Mouse (Mus musculus) ovary, postnatal 10 days (tissue): ENCODE data around the gene Spata3.
A peak's percentile ranks its signal among the peaks of the same experiment; 100 is the strongest.
"Not testable (repeated sequence)": the region's sequence is repeated elsewhere in the genome, so short reads cannot be mapped to it uniquely, and the experiment has no call there.

Experiments
- DNase-seq: peaks from one replicate; pipeline ENCODE4 v3.0.0; 2022; ENCODE audit warnings: low spot score

Gene Spata3

DNA sequence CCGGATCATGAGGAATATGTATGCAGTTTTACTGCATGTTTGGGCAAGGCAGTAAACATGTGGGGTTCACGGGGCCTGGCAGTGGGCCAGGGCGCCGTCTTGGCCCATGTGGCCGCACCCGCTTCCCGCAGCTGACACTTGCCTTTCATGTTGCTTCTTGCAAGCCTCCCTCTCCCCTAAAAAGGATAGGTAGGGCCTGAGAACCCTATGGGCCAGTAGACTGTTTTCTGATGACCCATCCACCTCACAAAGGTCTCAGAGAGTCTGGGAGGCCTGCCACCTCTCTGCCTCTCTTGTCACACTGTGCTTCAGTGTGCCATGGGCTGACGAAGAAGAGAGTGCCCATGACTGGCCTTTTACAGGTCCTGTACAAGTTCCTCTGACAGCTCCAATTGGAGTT, at the start of gene Spata3:
Gene Spata3 (plus strand): TSS at position 301 of the 400 bp plus-strand sequence.
- no peak for DNase-seq

DNA sequence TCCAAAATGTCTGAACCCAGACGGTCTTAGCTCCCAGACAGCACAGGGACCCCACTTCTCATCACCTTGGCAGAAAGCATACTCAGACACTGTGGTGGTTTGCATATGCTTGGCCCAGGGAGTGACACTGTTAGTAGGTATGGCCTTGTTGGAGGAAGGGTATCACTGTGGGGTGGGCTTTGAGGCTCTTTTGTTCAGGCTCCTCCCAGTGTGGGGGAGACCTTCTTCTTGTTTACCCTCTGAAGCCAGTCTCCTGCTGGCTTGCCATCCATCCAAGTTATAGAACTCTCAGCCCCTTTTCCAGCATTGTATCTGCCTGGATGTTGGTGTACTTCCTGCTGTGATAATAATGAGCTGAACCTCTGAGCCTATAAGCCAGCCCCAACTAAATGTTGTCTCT, 47.5 kb upstream of the Spata3 start:
- no peak for DNase-seq

DNA sequence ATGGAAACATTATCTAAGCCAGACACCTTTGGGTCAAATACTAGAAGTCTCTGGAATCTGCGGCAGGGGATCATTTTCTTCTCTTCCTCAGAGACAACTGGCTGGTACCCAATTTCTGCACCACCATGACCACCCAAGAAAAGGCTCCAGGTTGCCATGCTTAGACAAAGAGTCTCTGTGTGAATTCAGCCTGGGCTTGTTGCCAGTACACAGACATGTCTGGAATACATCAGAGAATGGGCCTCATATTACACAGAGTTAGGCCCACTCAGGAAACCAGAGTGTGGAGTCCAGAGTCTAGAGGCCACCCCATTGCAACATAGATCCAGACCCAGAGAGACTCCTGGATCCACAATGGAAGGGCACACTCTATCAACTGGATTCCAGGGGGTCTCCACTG, 47.1 kb upstream of the Spata3 start:
- no peak for DNase-seq

DNA sequence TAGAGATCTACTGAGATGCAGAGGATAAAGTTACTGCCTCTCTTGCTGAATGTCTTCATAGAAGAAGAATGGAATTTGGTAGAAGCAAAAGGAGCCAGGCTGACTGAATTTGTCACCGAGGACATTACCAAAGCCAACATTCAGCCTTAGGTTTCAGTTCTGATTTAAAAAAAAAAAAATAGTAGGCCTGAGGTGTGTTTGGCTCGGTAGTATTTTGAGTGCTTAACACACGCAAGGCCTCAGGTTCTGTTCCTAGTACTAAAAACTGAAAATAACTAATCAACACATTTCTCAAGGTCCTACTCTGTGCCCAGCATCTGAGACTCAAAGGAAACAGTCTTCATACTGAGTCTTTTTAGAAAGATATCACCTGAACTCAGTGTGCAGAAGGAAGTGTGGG, 45.5 kb upstream of the Spata3 start:
- no peak for DNase-seq

DNA sequence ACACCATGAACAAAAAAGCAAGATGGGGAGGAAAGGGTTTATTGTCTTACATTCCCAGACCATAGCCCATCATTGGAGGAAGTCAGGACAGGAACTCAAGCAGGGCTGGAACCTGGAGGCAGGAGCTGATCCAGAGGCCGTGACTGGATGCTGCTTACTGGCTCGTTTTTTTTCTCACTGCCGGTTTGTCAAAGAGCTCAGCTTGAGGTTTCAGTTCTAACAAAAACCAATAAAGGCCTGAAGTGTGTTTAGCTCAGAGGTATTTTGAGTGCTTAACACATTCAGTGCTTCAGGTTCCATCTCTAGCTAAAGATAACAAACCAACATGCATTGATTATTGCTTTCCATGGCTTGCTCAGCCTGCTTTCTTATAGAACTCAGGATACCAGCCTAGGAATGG, 44.3 kb upstream of the Spata3 start:
- DNase-seq, result no peak

DNA sequence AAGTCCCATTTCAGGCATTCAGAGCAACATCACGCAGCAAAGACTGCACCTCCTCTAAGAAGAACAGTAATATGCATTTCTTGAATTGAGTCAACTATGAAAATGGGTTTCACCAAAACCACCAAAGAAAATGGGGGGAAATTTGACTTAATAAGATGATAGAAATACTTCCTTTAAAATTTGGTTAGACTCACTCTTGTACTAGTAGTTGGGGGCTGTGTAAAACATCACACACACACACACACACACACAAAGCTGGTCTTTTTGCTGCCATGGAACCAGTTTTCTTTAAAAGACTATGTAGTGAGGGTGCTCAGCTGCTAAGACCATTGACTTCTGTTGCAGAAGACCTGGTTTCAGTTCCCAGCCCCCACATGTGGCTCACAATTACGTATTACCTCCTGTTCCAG, 43.1 kb upstream of the Spata3 start:
- no peak for DNase-seq

DNA sequence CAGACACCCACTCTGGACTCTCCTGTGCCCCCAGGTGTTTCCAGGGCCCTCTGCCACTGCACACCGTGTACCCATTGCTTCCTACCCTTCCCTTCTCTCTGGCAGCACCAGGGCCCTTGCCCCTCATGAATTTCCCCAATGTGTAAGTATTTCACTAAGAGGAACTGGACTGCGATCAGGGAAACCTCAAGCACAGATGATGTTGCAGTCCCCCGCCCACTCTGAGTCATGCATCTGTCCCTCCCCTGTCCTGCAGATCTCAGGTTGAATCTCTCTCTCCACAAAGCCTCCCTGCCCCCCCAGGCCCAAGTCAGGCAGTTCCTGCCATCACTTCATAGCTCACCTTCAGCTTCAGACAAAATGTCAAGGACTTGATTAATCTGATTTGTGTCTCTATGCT, 38.9 kb upstream of the Spata3 start:
- DNase-seq, result no peak

DNA sequence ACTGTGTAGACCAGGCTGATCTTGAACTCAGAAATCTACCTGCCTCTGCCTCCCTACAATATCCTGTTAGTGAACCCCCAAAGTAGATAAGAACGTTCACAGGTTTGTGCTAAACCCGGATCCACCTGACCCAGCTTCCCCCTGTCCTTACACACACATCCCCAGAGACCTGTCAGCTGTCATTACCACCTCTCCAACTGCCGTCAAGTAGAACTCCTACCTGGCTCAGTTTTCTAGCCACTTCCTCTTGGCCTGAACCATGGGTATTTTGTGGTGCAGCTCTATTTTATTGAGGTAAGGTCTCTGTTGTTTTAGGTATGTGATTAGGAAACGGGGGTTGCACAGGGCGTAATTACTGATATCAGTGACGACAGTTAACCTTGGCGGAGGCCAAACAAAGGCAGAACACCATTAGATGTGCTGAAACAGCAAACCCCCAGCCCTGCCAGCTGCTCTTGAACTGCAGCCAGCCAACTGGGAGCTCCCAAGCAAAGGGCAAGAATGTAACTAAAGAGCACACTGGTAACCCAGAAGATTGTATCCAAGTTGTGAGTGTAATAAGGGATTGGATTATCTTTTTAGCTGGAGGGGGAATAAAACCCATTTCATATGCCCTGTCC, 34.8 kb upstream of the Spata3 start:
- DNase-seq, result no peak

DNA sequence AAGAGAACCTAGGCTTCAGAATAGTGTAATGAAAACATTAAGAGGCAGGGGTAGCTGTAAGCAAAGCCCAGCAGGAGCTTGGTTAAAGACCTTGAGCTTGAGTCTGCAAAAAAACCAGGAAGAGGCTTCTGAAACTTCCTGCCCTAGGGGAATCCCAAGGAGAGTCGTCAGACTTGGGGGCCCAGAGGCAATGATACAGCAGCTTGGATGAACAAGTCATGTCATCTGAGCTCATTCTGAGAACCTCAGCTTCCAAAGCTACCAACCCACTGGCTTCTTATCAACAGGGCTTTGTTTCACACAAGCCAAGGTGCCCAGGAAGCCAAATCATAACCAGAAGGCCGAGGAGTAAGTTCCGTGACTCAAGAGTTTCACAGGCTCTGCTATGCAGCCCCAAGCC, 30.8 kb upstream of the Spata3 start:
- no peak for DNase-seq

DNA sequence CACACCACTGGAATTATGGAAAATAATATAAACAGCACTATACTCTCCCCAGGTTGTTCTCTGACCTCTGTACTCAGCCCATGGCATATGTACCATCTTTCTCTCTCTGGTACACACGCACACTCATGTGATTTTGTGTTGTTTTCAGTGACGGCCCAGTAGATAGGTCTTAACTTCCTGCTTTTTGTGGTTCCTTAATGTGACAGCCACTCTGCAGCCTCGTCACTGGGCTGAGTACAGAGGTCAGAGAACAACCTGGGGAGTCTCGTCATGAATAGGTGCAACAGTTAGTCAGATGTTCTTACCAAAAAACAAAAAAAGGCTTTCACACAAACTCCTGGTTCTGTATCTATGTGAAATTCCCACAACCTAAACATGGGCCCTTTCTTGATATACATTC, 28.3 kb upstream of the Spata3 start:
- no peak for DNase-seq

DNA sequence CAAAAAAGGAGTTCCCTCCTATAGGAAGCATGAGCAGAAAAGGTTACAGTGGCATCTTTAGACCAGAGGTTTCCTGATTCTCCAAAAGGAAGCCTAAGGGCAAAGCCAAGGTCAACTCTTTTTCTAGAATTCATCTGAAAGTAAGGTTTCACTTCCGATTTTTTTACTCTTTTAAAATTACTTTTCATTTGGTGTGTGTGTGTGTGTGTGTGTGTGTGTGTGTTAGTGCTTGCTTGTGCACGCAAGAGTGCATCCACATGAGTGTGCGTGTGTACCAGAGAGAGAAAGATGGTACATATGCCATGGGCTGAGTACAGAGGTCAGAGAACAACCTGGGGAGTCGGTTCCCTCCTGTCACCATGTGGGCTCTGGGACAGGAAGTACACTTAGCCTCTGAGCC, 27.7 kb upstream of the Spata3 start:
- not testable (repeated sequence) for DNase-seq

DNA sequence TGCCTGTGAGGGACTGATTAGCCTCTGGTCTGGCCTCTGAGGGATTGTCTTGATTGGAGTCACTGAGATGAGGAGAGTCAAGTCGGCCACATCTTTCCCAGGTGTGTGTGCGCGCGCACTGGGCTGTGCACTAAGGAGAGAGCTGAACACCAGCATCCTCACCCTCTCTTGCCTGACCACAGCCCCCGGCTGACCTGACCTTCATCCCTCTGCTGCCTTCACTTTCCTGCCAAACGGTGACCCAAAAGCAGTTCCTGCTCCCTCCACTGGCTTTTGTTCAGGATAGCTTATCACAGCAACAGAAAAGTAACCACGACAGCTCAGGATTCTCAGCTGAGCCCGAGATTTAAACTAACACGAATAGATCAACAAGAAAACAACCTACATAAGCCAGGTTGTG, 24.4 kb upstream of the Spata3 start:
- no peak for DNase-seq

DNA sequence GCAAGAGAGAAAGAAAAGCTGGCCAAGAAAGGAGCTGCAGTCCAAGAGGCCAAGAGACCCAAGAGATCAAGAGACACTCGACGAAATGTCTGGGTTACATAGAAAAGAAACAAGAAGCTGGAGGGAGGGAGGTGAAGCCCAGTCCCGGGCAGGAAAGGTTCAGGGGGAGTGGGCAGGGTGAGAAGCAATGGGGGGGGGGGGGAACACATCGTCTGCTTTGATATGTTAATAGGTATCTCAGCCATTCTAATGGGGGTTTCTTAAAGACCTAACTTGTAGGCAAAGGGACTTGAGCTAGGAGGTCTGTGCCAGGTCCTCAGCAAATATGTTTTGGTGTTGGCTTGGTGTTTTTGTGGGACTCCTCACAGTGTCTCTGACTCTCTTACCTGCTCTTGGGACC, 23.1 kb upstream of the Spata3 start:
- DNase-seq, result no peak

DNA sequence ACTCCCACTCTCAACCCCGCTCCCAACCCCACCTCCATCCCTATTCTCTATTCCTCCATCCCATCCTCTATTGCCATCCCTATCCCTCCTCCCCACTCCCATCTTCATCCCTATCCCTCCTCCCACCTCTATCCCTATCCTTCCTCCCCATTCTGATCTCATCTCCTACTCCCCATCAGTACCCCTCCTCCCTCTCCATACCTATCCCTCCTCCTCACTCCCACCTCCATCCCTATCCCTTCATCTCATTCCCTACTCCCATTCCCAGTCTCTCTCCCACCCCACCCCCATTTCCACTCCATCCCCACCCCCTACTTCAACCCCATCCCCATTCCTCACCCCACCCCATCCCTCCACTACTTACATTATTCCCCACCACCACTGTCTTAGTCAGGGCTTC, 19.4 kb upstream of the Spata3 start:
- DNase-seq, result no peak

DNA sequence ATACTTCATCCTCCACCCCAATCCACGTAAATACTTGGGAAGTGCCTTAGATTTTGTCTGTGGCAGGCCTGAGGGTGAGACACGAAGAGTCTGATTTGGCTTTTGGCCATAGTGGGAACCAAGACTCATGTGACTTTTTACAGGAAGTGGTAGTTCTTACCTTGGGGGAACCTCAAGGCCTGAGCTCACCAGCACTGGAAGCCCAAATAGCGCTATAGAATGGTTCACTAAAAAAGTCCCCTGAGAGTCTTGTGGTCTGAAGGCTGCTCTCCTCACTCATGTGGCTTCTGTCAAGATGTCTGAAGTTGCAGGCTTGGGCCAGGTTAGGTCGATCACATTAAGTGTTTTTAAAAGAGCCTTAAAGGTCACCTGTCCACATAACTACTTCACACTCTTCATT, 18.6 kb upstream of the Spata3 start:
- DNase-seq, result no peak

DNA sequence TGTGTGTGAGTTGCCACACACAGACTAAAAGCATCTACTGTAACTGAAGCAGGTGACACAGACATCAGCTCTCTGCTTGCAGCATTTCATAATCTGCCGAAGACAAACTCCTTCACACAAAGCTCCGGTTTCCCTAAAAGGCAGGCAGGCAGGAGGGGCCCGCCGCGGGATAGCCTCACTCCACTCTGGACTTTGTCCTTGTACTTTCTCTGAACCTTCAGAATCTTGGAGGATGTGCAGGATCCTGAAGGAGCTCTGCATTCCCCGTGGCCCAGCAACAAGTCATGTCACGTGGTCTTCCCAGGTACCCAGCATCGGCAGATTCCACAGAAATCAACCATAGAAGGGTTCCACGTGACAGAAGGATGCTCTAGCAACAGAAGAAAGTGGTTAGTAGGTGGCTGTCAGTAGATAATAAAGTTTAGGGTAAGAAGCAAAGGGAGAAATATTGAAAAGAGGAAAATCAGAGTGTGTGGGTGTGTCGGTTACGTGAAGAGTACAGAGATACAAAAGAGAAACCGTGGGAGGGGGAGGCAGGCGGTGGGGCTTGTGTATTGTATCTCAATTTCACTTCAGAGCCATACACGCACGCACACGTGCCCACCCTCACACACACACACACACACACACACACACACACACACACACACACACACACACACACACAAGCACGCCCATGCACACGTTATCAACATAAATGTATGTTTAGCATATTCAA, 16.6 kb upstream of the Spata3 start:
- DNase-seq, result no peak

DNA sequence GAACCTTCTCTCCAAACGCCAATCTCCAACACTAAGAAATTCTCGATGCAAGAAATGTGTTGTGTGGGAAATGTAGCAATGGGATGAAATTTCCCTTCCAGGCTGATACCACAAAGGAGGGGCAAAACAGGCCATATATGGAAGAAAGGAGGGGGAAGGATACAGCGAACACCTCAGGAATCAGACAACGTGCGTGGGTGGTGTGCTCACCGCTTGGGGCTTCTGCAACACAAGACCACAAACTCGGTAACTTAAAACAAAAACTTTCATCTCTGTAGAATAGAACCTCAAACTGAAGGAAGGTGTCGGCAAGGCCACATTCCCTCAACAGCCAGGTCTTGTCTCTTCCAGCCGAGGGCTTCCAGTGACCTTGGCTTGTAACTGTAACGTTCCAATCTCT, 11.1 kb upstream of the Spata3 start:
- no peak for DNase-seq

DNA sequence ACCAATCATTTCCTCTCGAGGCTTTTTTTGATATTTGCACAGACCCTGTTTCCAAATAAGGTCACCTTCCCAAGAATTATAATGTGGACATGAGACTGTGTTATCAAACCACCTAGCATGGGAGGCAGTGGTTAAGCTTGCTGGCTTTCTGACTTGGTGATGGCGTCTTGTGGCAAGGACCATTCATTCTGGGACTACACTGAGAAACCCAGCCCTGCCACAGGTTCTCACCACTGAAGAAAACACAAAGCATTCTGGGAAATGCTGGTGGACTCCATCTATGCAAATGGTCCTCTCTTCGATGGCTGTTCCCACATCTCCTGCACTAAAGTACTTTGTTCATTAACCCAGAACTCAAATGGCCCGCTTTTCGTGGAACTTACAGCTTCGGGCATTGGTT, 10.6 kb upstream of the Spata3 start:
- DNase-seq, result no peak

DNA sequence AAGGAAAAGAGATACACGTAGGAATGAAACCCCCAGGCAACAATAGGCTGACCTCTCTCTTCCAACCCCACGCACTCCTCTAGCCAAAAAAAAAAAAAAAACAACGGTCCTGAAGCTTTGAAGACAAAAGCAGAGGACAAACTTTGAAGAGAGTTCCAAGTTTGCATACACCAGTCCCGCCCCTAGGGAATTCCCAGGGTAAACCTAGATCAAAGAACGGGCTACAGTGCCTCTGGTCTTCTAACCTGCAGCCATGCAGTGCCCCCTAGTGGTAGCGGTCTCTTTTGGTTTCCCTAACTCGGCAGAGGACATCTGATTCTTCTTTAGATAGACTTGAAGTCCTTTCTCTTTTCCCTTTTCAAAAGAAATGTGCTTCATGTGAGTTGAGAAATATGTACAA, 8.8 kb upstream of the Spata3 start:
- peak; percentile 78 for DNase-seq

DNA sequence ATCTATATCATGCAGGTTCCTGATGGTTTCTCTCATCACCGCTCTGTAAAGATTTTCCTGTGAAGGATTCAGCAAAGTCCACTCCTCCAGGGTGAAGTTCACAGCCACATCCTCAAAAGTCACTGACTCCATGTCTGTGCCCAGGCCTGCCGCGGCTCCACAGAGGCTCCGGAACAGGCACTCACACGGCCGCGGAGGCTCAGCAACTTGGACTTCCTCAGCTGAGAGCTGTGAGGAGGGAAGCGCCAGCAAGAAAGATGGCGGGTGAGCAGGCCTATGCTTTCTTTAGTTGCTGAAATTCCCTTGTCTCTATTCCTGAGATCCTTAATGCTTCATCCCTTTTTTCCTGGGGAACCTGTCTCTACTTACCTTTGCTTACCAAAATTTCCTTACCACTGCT, 858 bp upstream of the Spata3 start:
- not testable (repeated sequence) for DNase-seq

DNA sequence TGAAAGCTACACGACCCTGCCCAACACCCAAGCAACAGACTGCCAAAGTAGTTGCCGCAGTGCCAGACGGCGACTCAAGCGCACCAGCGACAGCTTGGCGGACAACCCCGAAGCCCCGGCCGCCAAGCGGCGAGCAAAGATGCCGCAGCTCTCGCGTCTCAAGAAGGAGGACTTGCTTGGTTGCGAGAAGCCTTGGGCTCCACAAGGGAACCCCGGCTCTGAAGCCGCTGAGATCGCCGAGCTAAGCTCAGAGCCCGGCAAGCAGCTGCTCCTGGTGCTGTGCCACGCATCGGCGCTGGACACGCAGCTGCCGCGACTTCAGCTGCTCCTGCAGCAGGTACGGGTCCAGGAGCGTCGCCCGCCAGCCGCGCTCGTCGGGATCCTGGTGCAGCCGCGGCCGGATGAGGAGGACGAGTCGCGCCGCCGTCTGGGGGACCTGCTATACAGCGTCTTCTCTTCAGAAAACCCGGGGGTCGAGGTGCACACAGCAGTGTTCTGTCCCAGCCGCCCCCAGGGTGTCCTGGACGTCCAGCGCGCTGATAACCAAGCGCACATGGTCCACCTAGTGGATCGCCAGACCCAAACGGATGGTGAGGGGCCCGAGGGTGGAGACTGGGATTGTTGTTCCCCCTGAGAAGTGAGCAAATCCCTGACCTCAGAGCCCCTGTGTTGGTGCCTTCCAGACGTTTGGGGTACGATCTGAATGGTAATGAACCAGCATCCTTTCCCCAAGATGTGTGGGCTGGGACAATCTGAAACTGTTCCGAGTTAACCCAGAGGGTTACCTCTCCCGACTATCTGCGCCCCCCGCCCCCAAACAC, 1.8 kb downstream of the Spata3 start:
- DNase-seq, result no peak

DNA sequence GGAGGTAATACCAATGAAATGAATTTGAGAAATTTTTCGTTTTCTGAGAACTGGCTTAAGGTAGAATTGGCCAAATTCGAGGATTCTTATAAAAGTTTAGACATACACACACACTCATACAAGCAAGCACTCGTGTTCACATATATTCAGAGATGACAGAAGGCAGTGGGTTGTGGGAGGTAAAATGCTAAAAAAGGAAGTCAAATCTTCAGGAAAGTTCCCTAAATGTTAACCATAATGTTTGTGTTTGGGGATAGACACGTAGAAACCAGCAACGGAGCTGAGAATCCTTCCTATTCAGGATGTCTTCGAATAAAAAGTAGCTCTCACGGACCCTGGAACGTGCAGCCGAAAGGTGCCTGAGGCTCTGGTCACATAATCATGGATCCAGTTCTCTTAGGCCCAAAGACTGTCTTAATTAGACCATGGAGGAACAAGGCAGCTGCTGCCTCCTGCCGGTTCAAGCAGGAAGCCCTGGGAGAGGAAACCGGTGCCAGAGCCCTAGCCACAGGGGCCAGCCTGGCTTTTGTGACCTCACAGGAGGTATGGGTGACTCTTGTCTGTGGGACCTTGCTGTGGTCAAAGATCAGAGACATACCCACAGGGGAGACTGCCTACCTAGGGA, 4.9 kb downstream of the Spata3 start:
- DNase-seq, result no peak
